Mouse (Mus musculus): Measurements from ENCODE around the gene Tbcel. TPM values are rescaled to one million over a fixed set of nuclear protein-coding genes. Genes with fewer than 3 reads are reported as not detected.
A peak's percentile ranks its signal among the peaks of the same experiment; 100 is the strongest.

The Tbcel gene
- polyA plus RNA-seq, 1 experiment = 9.4 TPM

- H3K4me1 ChIP-seq (ENCODE audit: control insufficient read depth, insufficient read depth, insufficient read length, low read length) = no peaks in the 10 kb centered on the region
- H3K27ac ChIP-seq (replicated peaks; ENCODE audit: low read depth, low read length) = no peak overlapping the region
- no peak overlapping the region for H3K4me3 ChIP-seq (ENCODE audit: insufficient read depth, low read depth, low read length)
Observed at GRCm38 (mm10) chr9:42439446-42439845, 68.2 kb downstream of the Tbcel start.

- Histone ChIP-seq H3K4me3 (ENCODE audit: insufficient read depth, low read depth, low read length) (no peak overlapping the region), H3K27ac (replicated peaks; ENCODE audit: low read depth, low read length) (no peak overlapping the region), H3K4me1 (ENCODE audit: control insufficient read depth, insufficient read depth, insufficient read length, low read length) (no peaks in the 10 kb centered on the region)
Observed at GRCm38 (mm10) chr9:42432155-42432554, 75.5 kb downstream of the Tbcel start.

GRCm38 (mm10) chr9:42431606-42432005 lies 76.0 kb downstream of the Tbcel start:
- H3K27ac ChIP-seq (replicated peaks; ENCODE audit: low read depth, low read length) = no peak overlapping the region
- no peak overlapping the region for H3K4me3 ChIP-seq (ENCODE audit: insufficient read depth, low read depth, low read length)
- H3K4me1 ChIP-seq (ENCODE audit: control insufficient read depth, insufficient read depth, insufficient read length, low read length) = no peaks in the 10 kb centered on the region

- Histone ChIP-seq H3K4me3 (ENCODE audit: insufficient read depth, low read depth, low read length) (no peak overlapping the region), H3K4me1 (ENCODE audit: control insufficient read depth, insufficient read depth, insufficient read length, low read length) (no peaks in the 10 kb centered on the region), H3K27ac (replicated peaks; ENCODE audit: low read depth, low read length) (peak overlapping the region; percentile 50)
Observed at GRCm38 (mm10) chr9:42428060-42428924, 79.3 kb downstream of the Tbcel start.

GRCm38 (mm10) chr9:42426661-42427358 lies 80.8 kb downstream of the Tbcel start:
- Histone ChIP-seq H3K27ac (replicated peaks; ENCODE audit: low read depth, low read length) (no peak overlapping the region), H3K4me3 (ENCODE audit: insufficient read depth, low read depth, low read length) (no peak overlapping the region), H3K4me1 (ENCODE audit: control insufficient read depth, insufficient read depth, insufficient read length, low read length) (no peaks in the 10 kb centered on the region)

- H3K4me3 ChIP-seq (ENCODE audit: insufficient read depth, low read depth, low read length) = no peak overlapping the region
- H3K4me1 ChIP-seq (ENCODE audit: control insufficient read depth, insufficient read depth, insufficient read length, low read length) = no peaks in the 10 kb centered on the region
- no peak overlapping the region for H3K27ac ChIP-seq (replicated peaks; ENCODE audit: low read depth, low read length)
Observed at GRCm38 (mm10) chr9:42423649-42424048, 84.0 kb downstream of the Tbcel start.

GRCm38 (mm10) chr9:42419687-42420086 lies 87.9 kb downstream of the Tbcel start:
- no peak overlapping the region for H3K4me3 ChIP-seq (ENCODE audit: insufficient read depth, low read depth, low read length)
- H3K4me1 ChIP-seq (ENCODE audit: control insufficient read depth, insufficient read depth, insufficient read length, low read length) = no peaks in the 10 kb centered on the region
- H3K27ac ChIP-seq (replicated peaks; ENCODE audit: low read depth, low read length) = no peak overlapping the region

- Histone ChIP-seq H3K4me3 (ENCODE audit: insufficient read depth, low read depth, low read length) (no peak overlapping the region), H3K4me1 (ENCODE audit: control insufficient read depth, insufficient read depth, insufficient read length, low read length) (no peaks in the 10 kb centered on the region), H3K27ac (replicated peaks; ENCODE audit: low read depth, low read length) (no peak overlapping the region)
Observed at GRCm38 (mm10) chr9:42418786-42419185, 88.8 kb downstream of the Tbcel start.

- Histone ChIP-seq H3K27ac (replicated peaks; ENCODE audit: low read depth, low read length) (no peak overlapping the region), H3K4me1 (ENCODE audit: control insufficient read depth, insufficient read depth, insufficient read length, low read length) (no peaks in the 10 kb centered on the region), H3K4me3 (ENCODE audit: insufficient read depth, low read depth, low read length) (no peak overlapping the region)
Observed at GRCm38 (mm10) chr9:42417352-42417952, 90.2 kb downstream of the Tbcel start.

- H3K27ac ChIP-seq (replicated peaks; ENCODE audit: low read depth, low read length) = no peak overlapping the region
- no peak overlapping the region for H3K4me3 ChIP-seq (ENCODE audit: insufficient read depth, low read depth, low read length)
- H3K4me1 ChIP-seq (ENCODE audit: control insufficient read depth, insufficient read depth, insufficient read length, low read length) = no peaks in the 10 kb centered on the region; the same call in 1 of the 2 replicates
Observed at GRCm38 (mm10) chr9:42415184-42415583, 92.4 kb downstream of the Tbcel start.

- Histone ChIP-seq H3K27ac (replicated peaks; ENCODE audit: low read depth, low read length) (no peak overlapping the region), H3K4me1 (ENCODE audit: control insufficient read depth, insufficient read depth, insufficient read length, low read length) (no peaks in the 10 kb centered on the region; the same call in 1 of the 2 replicates), H3K4me3 (ENCODE audit: insufficient read depth, low read depth, low read length) (no peak overlapping the region)
Observed at GRCm38 (mm10) chr9:42413345-42413744, 94.3 kb downstream of the Tbcel start.

GRCm38 (mm10) chr9:42411296-42411695 lies 96.3 kb downstream of the Tbcel start:
- Histone ChIP-seq H3K4me3 (ENCODE audit: insufficient read depth, low read depth, low read length) (no peak overlapping the region), H3K27ac (replicated peaks; ENCODE audit: low read depth, low read length) (no peak overlapping the region), H3K4me1 (ENCODE audit: control insufficient read depth, insufficient read depth, insufficient read length, low read length) (no peaks in the 10 kb centered on the region; the same call in 1 of the 2 replicates)

GRCm38 (mm10) chr9:42405736-42406135 lies 101.9 kb downstream of the Tbcel start:
- H3K4me1 ChIP-seq (ENCODE audit: control insufficient read depth, insufficient read depth, insufficient read length, low read length) = no peaks in the 10 kb centered on the region
- no peak overlapping the region for H3K27ac ChIP-seq (replicated peaks; ENCODE audit: low read depth, low read length)
- no peak overlapping the region for H3K4me3 ChIP-seq (ENCODE audit: insufficient read depth, low read depth, low read length)

- Histone ChIP-seq H3K4me1 (ENCODE audit: control insufficient read depth, insufficient read depth, insufficient read length, low read length) (no peaks in the 10 kb centered on the region), H3K27ac (replicated peaks; ENCODE audit: low read depth, low read length) (no peak overlapping the region), H3K4me3 (ENCODE audit: insufficient read depth, low read depth, low read length) (no peak overlapping the region)
Observed at GRCm38 (mm10) chr9:42401486-42401885, 106.1 kb downstream of the Tbcel start.

GRCm38 (mm10) chr9:42399829-42400228 lies 107.8 kb downstream of the Tbcel start, which contains the start of gene Tecta:
Gene Tecta (minus strand): TSS chr9:42399929.
- Histone ChIP-seq H3K27ac (replicated peaks; ENCODE audit: low read depth, low read length) (no peak within 1 kb of the TSS), H3K4me1 (ENCODE audit: control insufficient read depth, insufficient read depth, insufficient read length, low read length) (no peaks in the 10 kb centered on the region), H3K4me3 (ENCODE audit: insufficient read depth, low read depth, low read length) (no peak within 1 kb of the TSS)
